Mouse (Mus musculus): ENCODE data around the gene Mettl27.

DNA sequence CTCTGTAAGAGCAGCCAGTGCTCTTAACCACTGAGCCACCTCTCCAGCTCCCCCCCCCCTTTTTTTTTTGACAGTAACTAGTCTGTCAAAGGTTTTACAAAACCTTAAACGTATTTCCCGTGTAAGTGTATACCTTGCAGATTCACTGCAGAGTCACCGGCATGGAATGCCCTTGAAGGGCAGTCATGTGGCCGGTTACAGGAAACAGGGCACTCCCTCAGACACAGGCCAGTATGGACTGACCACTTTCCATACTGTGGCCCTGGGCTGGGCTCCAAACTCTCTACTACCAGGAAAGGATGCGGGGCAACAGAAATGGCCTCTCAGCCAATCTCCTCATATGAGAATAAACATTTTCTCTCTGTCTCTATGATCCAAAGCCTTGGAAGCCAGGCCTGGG, 23.3 kb downstream of the Mettl27 start:
- TF ChIP-seq CTCF (IDR thresholded peaks at IDR 0.05) (no peak), EP300 (IDR thresholded peaks at IDR 0.05) (peak; percentile 86)

Data from lung, postnatal 0 days (tissue).